Mouse (Mus musculus) brain, embryonic 14.5 days (tissue): ENCODE measurements at regions not wholly inside any gene's neighbourhood (a gene's known extent, or its start where the extent isn't known, plus 50 kb on each side); places are given as distances from the start of the nearest gene placed in this dataset.

ENCODE experiments used
- DNase-seq: peaks from one replicate; pipeline ENCODE4 v3.0.0-alpha.2; 2011; ENCODE audit warnings: low read depth
- CTCF ChIP-seq: fragments of 200-500 bp; IDR thresholded peaks from 2 replicates; pipeline ENCODE4 v1.5.1; 2012; ENCODE audit warnings: inconsistent platforms, mild to moderate bottlenecking, moderate library complexity, borderline replicate concordance; ENCODE audit not compliant: insufficient read depth, insufficient read length; ENCODE audit errors: extremely low read depth
- POLR2A ChIP-seq: fragments of 200-500 bp; IDR thresholded peaks from 2 replicates; pipeline ENCODE4 v1.6.1; 2012; ENCODE audit warnings: mild to moderate bottlenecking, inconsistent platforms, borderline replicate concordance; ENCODE audit not compliant: poor library complexity, insufficient read depth, insufficient read length, severe bottlenecking; ENCODE audit errors: extremely low read depth

DNA sequence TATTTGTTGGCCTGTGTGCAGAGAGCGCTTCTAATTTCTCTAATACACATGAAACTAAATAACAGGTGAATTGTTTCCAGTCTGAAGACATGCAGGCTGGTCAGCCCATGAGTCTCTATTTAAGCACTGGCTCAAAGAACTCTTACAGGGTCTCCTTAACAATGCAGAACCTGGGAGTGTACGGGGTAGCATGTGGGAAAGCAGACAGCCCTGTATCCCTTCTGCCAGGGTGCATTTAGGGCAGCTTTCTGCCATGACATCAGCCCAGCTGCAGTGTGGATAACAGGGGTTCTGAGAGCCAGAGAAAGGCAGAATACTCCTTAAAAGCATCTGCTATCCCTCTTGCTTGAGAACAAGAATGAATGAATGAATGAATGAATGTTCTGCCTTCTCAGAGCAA lies 164.7 kb downstream of the Grb14 start:
- TF ChIP-seq CTCF (no peak), POLR2A (no peak)
- DNase-seq = no peak

DNA sequence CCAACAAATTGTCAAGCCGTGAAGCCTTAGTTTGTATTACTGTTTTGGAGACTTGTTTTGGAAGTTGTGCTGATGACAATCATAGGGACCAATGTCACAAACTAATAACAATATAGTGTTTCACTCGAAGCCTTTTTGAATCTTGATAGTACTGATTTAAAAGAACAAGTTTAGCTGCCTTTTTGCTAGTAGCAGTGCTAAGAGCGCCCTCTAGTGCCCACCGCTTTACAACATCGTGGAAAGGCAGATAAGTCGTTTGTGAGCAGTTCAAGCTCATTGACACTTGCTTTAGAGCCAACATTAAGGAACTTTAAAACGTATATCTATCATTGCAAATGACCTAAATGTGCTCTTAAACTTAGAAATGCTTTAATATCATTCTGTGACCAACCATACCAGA lies 170.9 kb downstream of the Grb14 start:
- peak; percentile 96 for DNase-seq
- no peak for TF ChIP-seq POLR2A
- TF ChIP-seq CTCF = peak; percentile 84

DNA sequence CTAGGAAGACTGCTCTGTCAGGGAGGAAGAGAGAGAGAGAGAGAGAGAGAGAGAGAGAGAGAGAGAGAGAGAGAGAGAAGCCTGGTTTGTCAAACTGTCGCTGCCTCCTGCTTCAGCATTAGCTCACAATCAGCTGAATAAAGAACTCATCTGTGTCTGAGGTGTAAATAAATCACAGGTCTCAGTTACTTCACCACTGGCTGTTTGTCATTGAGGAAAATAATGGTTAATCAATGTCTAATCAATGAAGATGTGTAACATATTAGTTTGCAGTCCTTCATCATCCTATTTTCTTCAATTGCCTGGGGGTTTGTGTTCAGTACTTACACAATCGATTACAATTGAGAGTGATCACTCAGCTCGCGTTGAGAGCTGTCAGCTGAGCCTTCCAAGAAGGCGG lies 171.9 kb downstream of the Grb14 start:
- no peak for DNase-seq
- no peak for TF ChIP-seq POLR2A
- TF ChIP-seq CTCF = no peak

- TF ChIP-seq POLR2A (no peak), CTCF (no peak)
- DNase-seq = no peak
These were observed 173.7 kb downstream of the Grb14 start for GRCm38 (mm10) chr2:64851096-64851495.

DNA sequence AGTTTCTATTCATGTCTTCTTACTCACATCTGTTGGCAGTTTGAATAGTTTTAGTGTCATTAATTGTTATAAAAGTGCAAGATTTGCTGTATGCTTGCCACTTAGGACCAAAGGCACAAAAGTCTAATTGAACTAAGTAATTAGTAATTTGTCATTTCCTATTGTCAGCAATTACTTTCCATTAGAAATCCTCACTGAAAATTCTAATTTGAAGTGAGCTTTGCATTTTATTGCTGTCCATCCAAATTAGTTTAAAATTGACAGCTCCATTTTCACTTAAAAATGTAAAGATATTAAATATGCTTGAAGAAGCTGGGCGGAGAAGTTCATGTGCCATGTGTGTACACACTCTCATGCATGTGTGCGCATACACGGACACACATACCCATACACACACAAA lies 174.1 kb downstream of the Grb14 start:
- no peak for DNase-seq
- TF ChIP-seq POLR2A = no peak
- TF ChIP-seq CTCF = no peak

DNA sequence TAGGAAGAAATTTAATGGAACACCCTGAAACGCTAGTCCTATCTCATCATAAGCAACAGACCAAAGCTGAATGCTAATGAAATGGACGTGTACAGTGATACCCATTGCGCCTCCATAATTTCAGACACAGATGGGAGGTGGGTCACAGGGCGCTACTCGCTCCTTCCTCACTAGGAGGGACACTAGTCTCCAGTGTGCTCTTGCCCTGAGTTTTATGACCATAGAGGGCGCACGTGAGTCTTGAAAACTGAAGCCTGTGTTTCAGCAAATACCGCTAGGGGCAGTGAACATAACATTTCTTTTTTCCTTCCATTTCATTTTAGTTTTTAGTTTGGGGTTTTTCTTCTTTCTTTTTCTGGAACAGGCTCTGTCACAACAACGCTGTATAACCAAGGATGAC lies 200.3 kb downstream of the Grb14 start:
- TF ChIP-seq CTCF = peak; percentile 21; the same call in 1 of the 2 replicates
- no peak for TF ChIP-seq POLR2A
- no peak for DNase-seq

- TF ChIP-seq POLR2A (no peak), CTCF (no peak)
- peak; percentile 32 for DNase-seq
These were observed 200.9 kb downstream of the Grb14 start for GRCm38 (mm10) chr2:64823905-64824304.

- no peak for TF ChIP-seq CTCF
- no peak for TF ChIP-seq POLR2A
- DNase-seq = no peak
These were observed 201.7 kb downstream of the Grb14 start for GRCm38 (mm10) chr2:64823074-64823473.

GRCm38 (mm10) chr2:64818159-64818558 lies 206.6 kb downstream of the Grb14 start:
- no peak for TF ChIP-seq POLR2A
- TF ChIP-seq CTCF = no peak
- DNase-seq = no peak
